Mouse (Mus musculus) erythroblast, embryonic 14.5 days (primary cell): ENCODE data around the gene Olfr1177-ps.

Source experiments
- GATA1 ChIP-seq: IDR thresholded peaks from 2 replicates; pipeline ENCODE4 v1.6.1; 2012; ENCODE audit warnings: low read length, inconsistent platforms, mixed read lengths
- TAL1 ChIP-seq: IDR thresholded peaks from 3 replicates; pipeline ENCODE4 v1.6.1; 2012; ENCODE audit warnings: low read length, inconsistent platforms, mixed read lengths

DNA sequence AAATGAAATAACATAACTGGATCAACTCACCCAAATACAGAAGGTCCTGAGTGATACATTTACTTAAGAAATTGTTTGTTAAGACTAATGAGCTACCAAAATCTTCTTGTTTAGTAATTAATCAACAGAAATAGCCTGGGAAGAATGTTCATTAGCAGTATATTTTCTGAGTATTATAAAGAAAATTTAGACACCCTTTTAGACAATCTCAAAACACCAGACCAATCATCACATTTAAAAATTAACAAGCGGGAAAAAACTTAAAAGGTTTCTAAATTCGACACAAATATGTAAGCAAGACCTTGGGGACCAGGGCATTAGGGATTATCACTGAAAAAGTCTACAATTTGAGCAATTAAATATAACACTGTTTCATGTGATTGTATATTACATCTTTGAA is 19.2 kb downstream of the Olfr1177-ps start, which contains the start of gene Olfr1175-ps:
- no peak for TF ChIP-seq GATA1
- TF ChIP-seq TAL1, result no peak
